Mouse (Mus musculus) heart, embryonic 16.5 days (tissue): ENCODE data around the gene Isoc2a. TPM values are rescaled to one million over a fixed set of nuclear protein-coding genes. Genes with fewer than 3 reads are reported as not detected.

Source experiments
- ATAC-seq: fragments of 200-750 bp; cut with Nextera tagmentation; replicated peaks from 2 replicates; pipeline ENCODE4 v1.8.0; 2017; ENCODE audit warnings: moderate number of reproducible peaks; ENCODE audit not compliant: insufficient read depth, low FRiP score; ENCODE audit errors: extremely low read depth
- H3K27ac ChIP-seq: fragments of 300-500 bp; sonication (generic); 2 replicates; pipeline ENCODE4 v1.5.1; 2014; ENCODE audit warnings: mild to moderate bottlenecking, low read length, control low read depth, moderate library complexity
- H3K27me3 ChIP-seq: fragments of 300-500 bp; sonication (generic); 2 replicates; pipeline ENCODE4 v1.6.1; 2014; ENCODE audit warnings: low read length, mixed read lengths; ENCODE audit not compliant: control insufficient read depth, insufficient read depth
- H3K36me3 ChIP-seq: fragments of 300-500 bp; sonication (generic); 2 replicates; pipeline ENCODE4 v1.6.1; 2014; ENCODE audit not compliant: control insufficient read depth, insufficient read depth
- H3K4me1 ChIP-seq: fragments of 300-500 bp; sonication (generic); 2 replicates; pipeline ENCODE4 v1.6.1; 2014; ENCODE audit warnings: low read length, mixed read lengths; ENCODE audit not compliant: control insufficient read depth, insufficient read depth
- H3K4me2 ChIP-seq: fragments of 300-500 bp; sonication (generic); 2 replicates; pipeline ENCODE4 v1.6.1; 2014; ENCODE audit warnings: low read depth, mild to moderate bottlenecking, control low read depth, low read length
- H3K4me3 ChIP-seq: fragments of 300-500 bp; sonication (generic); 2 replicates; pipeline ENCODE4 v1.5.1; 2014; ENCODE audit warnings: mild to moderate bottlenecking, control low read depth, low read length
- H3K9ac ChIP-seq: fragments of 300-500 bp; sonication (generic); 2 replicates; pipeline ENCODE4 v1.6.1; 2014; ENCODE audit warnings: low read length, control low read depth
- H3K9me3 ChIP-seq: fragments of 300-500 bp; sonication (generic); replicated peaks from 2 replicates; pipeline ENCODE4 v1.6.1; 2016; ENCODE audit warnings: low read length; ENCODE audit not compliant: control insufficient read depth
- WGBS: fragments of 180-500 bp; shearing (Covaris S2); extraction: QIAGEN DNeasy Blood & Tissue Kit; methylation state at CpG from one replicate; pipeline ENCODE4 v1.1.7; 2014; 5-methylcytosine and 5-hydroxymethylcytosine counted together
- polyA plus RNA-seq: library from polyadenylated mRNA; unstranded; fragments of >200 nt; fragmentation: Nextera tagmentation; extraction: Ambion mirVana; gene quantifications from 2 replicates; pipeline ENCODE4 v1.2.1, GENCODE M21; 2015

The Isoc2a gene
- polyA plus RNA-seq = 2.0 and 2.1 TPM in 2 replicates

- 1% methylated on average over 22 of the region's 22 CpGs for WGBS
- ATAC-seq = peak; percentile 100
- H3K36me3 ChIP-seq = no peaks in the 10 kb centered on the region
- H3K4me1 ChIP-seq = peaks cover 13% of the 10 kb centered on the region
- H3K4me2 ChIP-seq = peak within 1 kb of the TSS; percentile 85
- H3K9me3 ChIP-seq = no peaks in the 10 kb centered on the region
- peak within 1 kb of the TSS; percentile 60 for H3K4me3 ChIP-seq
- peak within 1 kb of the TSS; percentile 73 for H3K9ac ChIP-seq
- peak within 1 kb of the TSS; percentile 73 for H3K27ac ChIP-seq
- H3K27me3 ChIP-seq = no peaks in the 10 kb centered on the region
Observed at GRCm38 (mm10) chr7:4876753-4877221, at the start of gene Isoc2a. TSS of gene Isoc2a (plus strand) at chr7:4877153.

DNA sequence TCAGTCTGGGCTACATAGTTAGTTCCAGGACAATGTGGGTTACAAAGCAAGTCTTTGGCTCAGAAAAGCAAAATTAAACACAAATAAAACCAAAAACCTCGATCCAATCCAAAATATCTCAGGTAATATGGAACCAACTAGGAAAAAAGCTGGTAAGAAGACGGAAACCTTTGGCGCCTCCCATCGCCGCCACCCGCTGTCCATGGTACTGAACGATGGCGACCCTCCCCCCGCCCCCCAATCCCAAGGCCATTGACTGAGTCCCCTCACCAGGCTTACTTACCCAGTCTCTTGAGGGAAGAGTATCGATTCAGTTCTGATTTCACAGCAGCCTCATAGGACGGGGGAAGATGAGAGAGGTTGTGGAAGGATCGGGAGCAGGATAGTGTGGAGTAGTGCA lies 46.5 kb upstream of the Isoc2a start:
- WGBS = 5% methylated on average over 12 of the region's 12 CpGs
- no peaks in the 10 kb centered on the region for H3K36me3 ChIP-seq
- no peaks in the 10 kb centered on the region for H3K4me1 ChIP-seq
- no peak overlapping the region for H3K27ac ChIP-seq
- no peak overlapping the region for H3K4me2 ChIP-seq
- peaks cover 48% of the 10 kb centered on the region for H3K27me3 ChIP-seq
- H3K9ac ChIP-seq = no peak overlapping the region
- H3K4me3 ChIP-seq = no peak overlapping the region
- ATAC-seq = no peak
- no peaks in the 10 kb centered on the region for H3K9me3 ChIP-seq

- Histone ChIP-seq H3K36me3 (no peaks in the 10 kb centered on the region), H3K9ac (peak overlapping the region; percentile 27; the same call in 1 of the 2 replicates), H3K4me2 (peak overlapping the region; percentile 90), H3K27me3 (peaks cover 64% of the 10 kb centered on the region), H3K9me3 (no peaks in the 10 kb centered on the region), H3K27ac (no peak overlapping the region), H3K4me1 (peaks cover 4% of the 10 kb centered on the region; the same call in 1 of the 2 replicates), H3K4me3 (peak overlapping the region; percentile 56)
- WGBS = 3% methylated on average over 34 of the region's 34 CpGs
- no peak for ATAC-seq
Observed at GRCm38 (mm10) chr7:4835631-4836327, 41.2 kb upstream of the Isoc2a start.

- peak; percentile 74; the same call in 1 of the 2 replicates for ATAC-seq
- H3K27ac ChIP-seq = no peak overlapping the region
- peaks cover 4% of the 10 kb centered on the region; the same call in 1 of the 2 replicates for H3K4me1 ChIP-seq
- H3K9ac ChIP-seq = peak overlapping the region; percentile 63
- H3K36me3 ChIP-seq = no peaks in the 10 kb centered on the region
- H3K9me3 ChIP-seq = no peaks in the 10 kb centered on the region
- under 1% methylated on average over 51 of the region's 51 CpGs for WGBS
- peak overlapping the region; percentile 56 for H3K4me3 ChIP-seq
- peak overlapping the region; percentile 90 for H3K4me2 ChIP-seq
- peaks cover 60% of the 10 kb centered on the region for H3K27me3 ChIP-seq
Observed at GRCm38 (mm10) chr7:4836351-4836792, 40.6 kb upstream of the Isoc2a start.

- Histone ChIP-seq H3K4me3 (no peak overlapping the region), H3K4me1 (peaks cover 4% of the 10 kb centered on the region; the same call in 1 of the 2 replicates), H3K4me2 (no peak overlapping the region), H3K36me3 (no peaks in the 10 kb centered on the region), H3K27ac (no peak overlapping the region), H3K9me3 (no peaks in the 10 kb centered on the region), H3K27me3 (peaks cover 63% of the 10 kb centered on the region), H3K9ac (no peak overlapping the region)
- no peak for ATAC-seq
- WGBS = 12% methylated on average over 1 of the region's 1 CpGs
Observed at GRCm38 (mm10) chr7:4837639-4838038, 39.3 kb upstream of the Isoc2a start.

DNA sequence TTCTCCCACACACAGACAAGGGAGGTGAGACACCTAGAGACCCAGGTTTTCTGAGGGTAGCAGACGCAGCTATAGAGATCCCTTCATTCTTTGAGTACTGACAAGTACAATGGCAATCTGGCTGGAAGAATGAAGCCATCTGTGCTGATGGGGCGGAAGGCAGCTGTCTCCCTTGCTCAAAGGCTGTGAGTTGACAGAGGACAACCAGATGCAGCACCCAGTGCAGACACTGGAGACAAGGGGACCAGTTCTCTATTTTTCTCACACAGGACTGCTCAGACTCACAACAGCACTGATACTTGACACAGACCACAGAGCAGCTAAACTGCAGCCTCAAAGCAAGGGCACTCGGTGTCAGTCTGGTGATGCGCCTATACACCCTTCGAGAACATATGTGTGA lies 34.9 kb upstream of the Isoc2a start:
- peaks cover 7% of the 10 kb centered on the region for H3K4me1 ChIP-seq
- no peak overlapping the region for H3K4me3 ChIP-seq
- peaks cover 61% of the 10 kb centered on the region for H3K27me3 ChIP-seq

GRCm38 (mm10) chr7:4842634-4843131 lies 34.3 kb upstream of the Isoc2a start:
- Histone ChIP-seq H3K4me1 (peaks cover 7% of the 10 kb centered on the region), H3K4me3 (peak overlapping the region; percentile 25), H3K9me3 (peaks cover 3% of the 10 kb centered on the region; the same call in 1 of the 2 replicates), H3K36me3 (no peaks in the 10 kb centered on the region), H3K27me3 (peaks cover 55% of the 10 kb centered on the region), H3K9ac (no peak overlapping the region; the same call in 1 of the 2 replicates), H3K27ac (no peak overlapping the region), H3K4me2 (peak overlapping the region; percentile 45)
- under 1% methylated on average over 16 of the region's 16 CpGs for WGBS
- peak; percentile 71 for ATAC-seq

More for the DNA sequence above, 34.9 kb upstream of the Isoc2a start:
- ATAC-seq = no peak
- 52% methylated on average over 5 of the region's 5 CpGs for WGBS
- Histone ChIP-seq H3K4me2 (no peak overlapping the region), H3K9ac (no peak overlapping the region), H3K36me3 (no peaks in the 10 kb centered on the region), H3K27ac (no peak overlapping the region), H3K9me3 (peaks cover 3% of the 10 kb centered on the region; the same call in 1 of the 2 replicates)

DNA sequence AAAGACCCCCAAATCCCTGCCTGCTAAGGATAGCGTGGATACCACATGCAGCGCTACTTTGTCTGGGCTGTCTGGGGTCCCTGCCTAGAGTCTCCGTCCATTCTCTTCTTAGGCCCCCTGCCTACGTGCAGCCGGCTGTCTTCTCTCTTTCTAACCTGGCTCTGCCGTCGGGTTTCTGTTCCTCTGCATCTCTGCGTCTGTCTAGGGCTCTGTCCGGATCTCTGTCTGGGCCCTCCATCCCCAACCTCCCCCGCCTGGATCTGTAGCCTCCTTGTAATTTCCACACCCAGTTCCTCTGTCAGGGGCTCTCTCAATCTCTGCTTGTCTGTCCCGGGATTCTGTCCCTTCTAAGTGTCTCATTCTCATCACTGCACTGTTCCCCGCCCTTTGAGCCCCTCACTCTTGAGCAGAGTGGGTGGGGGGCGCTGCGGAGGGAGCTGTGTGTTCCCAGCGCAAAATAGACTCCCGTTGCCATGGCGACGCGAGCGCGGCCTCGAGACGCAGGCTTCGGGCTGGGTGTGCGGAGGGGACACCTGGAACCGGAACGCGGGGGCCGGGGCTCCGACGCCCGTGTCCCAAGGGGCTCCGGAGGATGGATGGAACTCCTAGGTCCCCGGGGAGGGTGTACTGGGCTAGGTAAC lies 33.2 kb upstream of the Isoc2a start:
- Histone ChIP-seq H3K4me1 (peaks cover 7% of the 10 kb centered on the region), H3K4me2 (peak overlapping the region; percentile 58), H3K9me3 (peaks cover 3% of the 10 kb centered on the region; the same call in 1 of the 2 replicates), H3K27me3 (peaks cover 54% of the 10 kb centered on the region), H3K4me3 (peak overlapping the region; percentile 36), H3K9ac (no peak overlapping the region), H3K27ac (no peak overlapping the region), H3K36me3 (no peaks in the 10 kb centered on the region)
- no peak for ATAC-seq
- 2% methylated on average over 34 of the region's 34 CpGs for WGBS
